Mouse (Mus musculus): ENCODE results near the gene Enah. TPM values are rescaled to one million over a fixed set of nuclear protein-coding genes. Genes with fewer than 3 reads are reported as not detected.

Gene Enah
- total RNA-seq, 1 experiment from 2014 or later = 0.05 TPM

- ATAC-seq (replicated peaks in 1 of 2; ENCODE audit: insufficient read depth in 1 of 2, low FRiP score in 2 of 2, low TSS enrichment in 1 of 2, low read depth in 1 of 2, poor library complexity in 2 of 2, severe bottlenecking in 2 of 2) = no peak
These were observed 11.3 kb upstream of the Enah start for GRCm38 (mm10) chr1:182031066-182031465.

GRCm38 (mm10) chr1:182029989-182030649 lies 10.3 kb upstream of the Enah start:
- no peak for ATAC-seq (replicated peaks in 1 of 2; ENCODE audit: insufficient read depth in 1 of 2, low FRiP score in 2 of 2, low TSS enrichment in 1 of 2, low read depth in 1 of 2, poor library complexity in 2 of 2, severe bottlenecking in 2 of 2)

- no peak for ATAC-seq (replicated peaks in 1 of 2; ENCODE audit: insufficient read depth in 1 of 2, low FRiP score in 2 of 2, low TSS enrichment in 1 of 2, low read depth in 1 of 2, poor library complexity in 2 of 2, severe bottlenecking in 2 of 2)
These were observed 8.7 kb upstream of the Enah start for GRCm38 (mm10) chr1:182028231-182029210.

- no peak for ATAC-seq (replicated peaks in 1 of 2; ENCODE audit: insufficient read depth in 1 of 2, low FRiP score in 2 of 2, low TSS enrichment in 1 of 2, low read depth in 1 of 2, poor library complexity in 2 of 2, severe bottlenecking in 2 of 2)
These were observed 7.7 kb upstream of the Enah start for GRCm38 (mm10) chr1:182027426-182027979.

GRCm38 (mm10) chr1:182026821-182027220 lies 7.0 kb upstream of the Enah start:
- no peak for ATAC-seq (replicated peaks in 1 of 2; ENCODE audit: insufficient read depth in 1 of 2, low FRiP score in 2 of 2, low TSS enrichment in 1 of 2, low read depth in 1 of 2, poor library complexity in 2 of 2, severe bottlenecking in 2 of 2)

GRCm38 (mm10) chr1:182026120-182026519 lies 6.3 kb upstream of the Enah start:
- no peak for ATAC-seq (replicated peaks in 1 of 2; ENCODE audit: insufficient read depth in 1 of 2, low FRiP score in 2 of 2, low TSS enrichment in 1 of 2, low read depth in 1 of 2, poor library complexity in 2 of 2, severe bottlenecking in 2 of 2)

- no peak for ATAC-seq (replicated peaks in 1 of 2; ENCODE audit: insufficient read depth in 1 of 2, low FRiP score in 2 of 2, low TSS enrichment in 1 of 2, low read depth in 1 of 2, poor library complexity in 2 of 2, severe bottlenecking in 2 of 2)
These were observed 2.0 kb upstream of the Enah start for GRCm38 (mm10) chr1:182021691-182022299.

- ATAC-seq (replicated peaks in 1 of 2; ENCODE audit: insufficient read depth in 1 of 2, low FRiP score in 2 of 2, low TSS enrichment in 1 of 2, low read depth in 1 of 2, poor library complexity in 2 of 2, severe bottlenecking in 2 of 2) = 0 out of 4 replicates have a peak, but pooled peaks of 1 of the 2 experiments have one; percentile 13
These were observed 1.2 kb upstream of the Enah start for GRCm38 (mm10) chr1:182020831-182021460.

- no peak for ATAC-seq (replicated peaks in 1 of 2; ENCODE audit: insufficient read depth in 1 of 2, low FRiP score in 2 of 2, low TSS enrichment in 1 of 2, low read depth in 1 of 2, poor library complexity in 2 of 2, severe bottlenecking in 2 of 2)
These were observed 394 bp downstream of the Enah start for GRCm38 (mm10) chr1:182019266-182019925.

GRCm38 (mm10) chr1:182018397-182019265 lies 1.2 kb downstream of the Enah start:
- ATAC-seq (replicated peaks in 1 of 2; ENCODE audit: insufficient read depth in 1 of 2, low FRiP score in 2 of 2, low TSS enrichment in 1 of 2, low read depth in 1 of 2, poor library complexity in 2 of 2, severe bottlenecking in 2 of 2) = no peak

GRCm38 (mm10) chr1:182005831-182006230 lies 14.0 kb downstream of the Enah start:
- ATAC-seq (replicated peaks in 1 of 2; ENCODE audit: insufficient read depth in 1 of 2, low FRiP score in 2 of 2, low TSS enrichment in 1 of 2, low read depth in 1 of 2, poor library complexity in 2 of 2, severe bottlenecking in 2 of 2) = peak; percentile 75 to 91

GRCm38 (mm10) chr1:181998673-181999072 lies 21.1 kb downstream of the Enah start:
- no peak for ATAC-seq (replicated peaks in 1 of 2; ENCODE audit: insufficient read depth in 1 of 2, low FRiP score in 2 of 2, low TSS enrichment in 1 of 2, low read depth in 1 of 2, poor library complexity in 2 of 2, severe bottlenecking in 2 of 2)

GRCm38 (mm10) chr1:181997791-181998190 lies 22.0 kb downstream of the Enah start:
- no peak for ATAC-seq (replicated peaks in 1 of 2; ENCODE audit: insufficient read depth in 1 of 2, low FRiP score in 2 of 2, low TSS enrichment in 1 of 2, low read depth in 1 of 2, poor library complexity in 2 of 2, severe bottlenecking in 2 of 2)

- no peak for ATAC-seq (replicated peaks in 1 of 2; ENCODE audit: insufficient read depth in 1 of 2, low FRiP score in 2 of 2, low TSS enrichment in 1 of 2, low read depth in 1 of 2, poor library complexity in 2 of 2, severe bottlenecking in 2 of 2)
These were observed 26.2 kb downstream of the Enah start for GRCm38 (mm10) chr1:181993597-181993996.

- ATAC-seq (replicated peaks in 1 of 2; ENCODE audit: insufficient read depth in 1 of 2, low FRiP score in 2 of 2, low TSS enrichment in 1 of 2, low read depth in 1 of 2, poor library complexity in 2 of 2, severe bottlenecking in 2 of 2) = no peak
These were observed 31.4 kb downstream of the Enah start for GRCm38 (mm10) chr1:181988367-181988766.

GRCm38 (mm10) chr1:181987226-181987625 lies 32.6 kb downstream of the Enah start:
- ATAC-seq (replicated peaks in 1 of 2; ENCODE audit: insufficient read depth in 1 of 2, low FRiP score in 2 of 2, low TSS enrichment in 1 of 2, low read depth in 1 of 2, poor library complexity in 2 of 2, severe bottlenecking in 2 of 2) = no peak
